Mouse (Mus musculus): Measurements from ENCODE around the gene Zfp553. TPM values are rescaled to one million over a fixed set of nuclear protein-coding genes. Genes with fewer than 3 reads are reported as not detected.

Gene Zfp553
- total RNA-seq, 2 experiments from 2014 or later = 17.7 to 19.2 TPM

Other genes with a start within 250 kb of the Zfp553 start
- 1 to 10 TPM; 4.9 to 5.1 TPM for gene Mvp, start 218.4 kb upstream of the Zfp553 start, total RNA-seq (2021)
- not detected for gene Pagr1b, start 216.6 kb upstream of the Zfp553 start, total RNA-seq (2021)
- gene Pagr1a, start 215.7 kb upstream of the Zfp553 start, total RNA-seq (2021) = 10 to 100 TPM; 14.5 to 19.3 TPM
- 10 to 100 TPM; 33.6 to 43.7 TPM for gene Gm42742, start 212.0 kb upstream of the Zfp553 start, total RNA-seq (2021)
- 100 to 1,000 TPM; 165 to 186 TPM for gene Prrt2, start 211.8 kb upstream of the Zfp553 start, total RNA-seq (2021)
- gene Maz, start 206.0 kb upstream of the Zfp553 start, total RNA-seq (2021) = 100 to 1,000 TPM; 260 to 271 TPM
- gene Kif22, start 190.6 kb upstream of the Zfp553 start, total RNA-seq (2021) = 10 to 100 TPM in 1 of 2 experiments, 1 to 10 TPM in 1; 9.6 to 10.4 TPM
- not detected for gene Zg16, start 145.7 kb upstream of the Zfp553 start, total RNA-seq (2021)
- 1 to 10 TPM; 1.3 to 1.6 TPM for gene AI467606, start 141.7 kb upstream of the Zfp553 start, total RNA-seq (2021)
- gene Qprt, start 110.8 kb upstream of the Zfp553 start, total RNA-seq (2021) = under 1 TPM in 1 of 2 experiments, not detected in 1; 0.25 TPM
- gene Spn, start 95.2 kb upstream of the Zfp553 start, total RNA-seq (2021) = under 1 TPM in 1 of 2 experiments, not detected in 1; 0.11 TPM
- gene Cd2bp2, start 37.0 kb upstream of the Zfp553 start, total RNA-seq (2021) = 10 to 100 TPM; 73.9 to 84.5 TPM
- 10 to 100 TPM; 82.8 to 83.9 TPM for gene Tbc1d10b, start 24.6 kb upstream of the Zfp553 start, total RNA-seq (2021)
- 1 to 10 TPM; 1.7 to 4.2 TPM for gene Mylpf, start 24.2 kb upstream of the Zfp553 start, total RNA-seq (2021)
- 1 to 10 TPM; 5.9 to 6.3 TPM for gene Sept1, start 69 bp downstream of the Zfp553 start, total RNA-seq (2021)
- 10 to 100 TPM; 62.0 to 63.9 TPM for gene Zfp771, start 11.2 kb downstream of the Zfp553 start, total RNA-seq (2021)
- gene Dctpp1, start 27.6 kb downstream of the Zfp553 start, total RNA-seq (2021) = 10 to 100 TPM; 32.1 to 38.3 TPM
- gene Sephs2, start 41.0 kb downstream of the Zfp553 start, total RNA-seq (2021) = 10 to 100 TPM; 45.9 to 50.3 TPM
- under 1 TPM; 0.59 to 0.72 TPM for gene Itgal, start 63.2 kb downstream of the Zfp553 start, total RNA-seq (2021)
- 10 to 100 TPM; 10.9 to 13.0 TPM for gene Zfp768, start 112.5 kb downstream of the Zfp553 start, total RNA-seq (2021)
- 1 to 10 TPM; 5.4 to 7.8 TPM for gene Zfp747, start 143.0 kb downstream of the Zfp553 start, total RNA-seq (2021)
- gene 9130019O22Rik, start 154.1 kb downstream of the Zfp553 start, total RNA-seq (2021) = 1 to 10 TPM; 2.7 to 2.8 TPM
- gene E430018J23Rik, start 160.6 kb downstream of the Zfp553 start, total RNA-seq (2021) = 1 to 10 TPM; 6.2 to 6.8 TPM
- 1 to 10 TPM; 2.9 to 4.1 TPM for gene Zfp764, start 173.8 kb downstream of the Zfp553 start, total RNA-seq (2021)
- gene Zfp688, start 189.0 kb downstream of the Zfp553 start, total RNA-seq (2021) = 10 to 100 TPM; 11.4 to 11.7 TPM
- gene Zfp689, start 216.1 kb downstream of the Zfp553 start, total RNA-seq (2021) = 1 to 10 TPM; 5.4 to 7.9 TPM
- 10 to 100 TPM; 27.2 to 32.5 TPM for gene Prr14, start 226.6 kb downstream of the Zfp553 start, total RNA-seq (2021)
- gene Fbrs, start 246.1 kb downstream of the Zfp553 start, total RNA-seq (2021) = 10 to 100 TPM; 52.9 to 66.0 TPM